Mouse (Mus musculus) neural tube, embryonic 10.5 days (tissue): ENCODE data around the gene Heatr9.

ENCODE experiments used
- DNase-seq: peaks from one replicate; pipeline ENCODE4 v3.0.0-alpha.2; 2017; ENCODE audit warnings: low spot score; ENCODE audit errors: extremely low spot score

The Heatr9 gene

DNA sequence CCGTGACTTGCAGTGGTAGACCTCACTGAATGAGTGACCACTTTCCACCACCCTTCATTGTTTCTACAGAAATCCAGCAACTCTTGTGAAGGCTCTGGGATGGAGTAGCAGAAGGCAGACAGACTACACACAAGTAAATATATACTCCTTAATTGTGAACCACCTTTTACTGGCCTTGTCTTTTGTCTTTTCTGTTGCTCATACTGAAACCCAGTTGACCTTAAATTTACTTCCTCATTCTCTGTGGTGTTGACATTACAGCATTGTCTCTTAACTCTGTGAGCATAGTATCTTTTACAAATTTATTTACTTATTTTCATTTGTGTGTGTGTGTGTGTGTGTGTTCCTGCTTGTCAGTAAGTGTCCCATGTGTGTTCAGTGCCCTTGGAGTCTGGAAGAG, 11.2 kb upstream of the Heatr9 start:
- DNase-seq, result no peak

DNA sequence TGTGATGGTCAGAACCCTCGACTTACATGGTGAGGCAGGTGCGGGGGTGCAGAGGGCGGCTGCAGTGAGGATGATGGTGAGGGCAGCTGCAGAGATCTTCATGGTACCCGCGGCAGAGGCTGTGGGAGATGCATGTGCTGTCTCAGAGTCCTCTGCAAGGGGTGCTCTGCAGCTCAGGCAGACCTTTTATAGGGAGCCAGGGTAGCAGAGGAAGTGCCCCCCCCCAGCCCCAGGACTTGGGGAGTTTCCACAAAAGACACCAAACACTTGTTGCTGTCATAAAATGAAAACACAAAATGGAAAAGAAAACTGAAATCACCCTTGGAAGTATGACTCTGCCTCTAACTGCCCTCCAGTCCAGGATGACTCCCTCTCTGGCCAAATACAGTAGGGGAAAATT, 8.4 kb upstream of the Heatr9 start, which contains the start of gene Ccl5:
TSS of gene Ccl5 (minus strand) at position 159 of the 400 bp plus-strand sequence.
- DNase-seq, result no peak

DNA sequence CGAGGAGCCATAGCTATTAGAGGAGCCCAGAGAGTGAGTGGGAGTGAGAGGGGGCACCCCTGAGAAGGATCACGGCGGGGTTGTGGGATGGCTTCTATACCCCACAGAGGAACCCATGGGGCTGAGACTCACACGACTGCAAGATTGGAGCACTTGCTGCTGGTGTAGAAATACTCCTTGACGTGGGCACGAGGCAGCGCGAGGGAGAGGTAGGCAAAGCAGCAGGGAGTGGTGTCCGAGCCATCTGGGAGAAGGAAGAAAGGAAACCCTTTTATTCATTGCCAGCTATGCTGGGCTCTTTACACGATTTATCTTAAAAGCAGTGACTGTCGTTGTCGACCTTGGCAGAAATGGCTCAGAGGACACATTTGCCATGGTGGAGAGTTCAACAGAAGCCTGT, 7.0 kb upstream of the Heatr9 start:
- DNase-seq, result no peak

DNA sequence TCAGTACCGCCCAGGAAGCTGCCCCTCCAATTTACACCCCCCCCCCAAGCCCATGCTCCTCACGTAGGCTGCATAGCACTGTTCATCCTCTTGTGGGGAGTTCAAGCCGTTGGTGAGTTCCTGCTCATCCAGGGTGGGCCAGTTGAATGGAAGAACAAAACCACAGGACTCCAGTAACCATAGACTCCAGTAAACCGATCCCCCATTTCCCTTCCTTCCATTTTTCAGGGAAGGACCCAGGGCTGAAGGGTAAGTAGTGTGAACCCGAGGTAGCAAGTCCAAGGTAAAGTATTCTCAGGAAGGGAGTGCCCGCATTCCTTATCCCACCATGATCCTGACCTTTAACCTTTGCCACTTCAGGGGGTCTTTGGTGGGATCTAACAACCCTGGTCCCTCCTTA, 3.6 kb downstream of the Heatr9 start:
- DNase-seq, result no peak

DNA sequence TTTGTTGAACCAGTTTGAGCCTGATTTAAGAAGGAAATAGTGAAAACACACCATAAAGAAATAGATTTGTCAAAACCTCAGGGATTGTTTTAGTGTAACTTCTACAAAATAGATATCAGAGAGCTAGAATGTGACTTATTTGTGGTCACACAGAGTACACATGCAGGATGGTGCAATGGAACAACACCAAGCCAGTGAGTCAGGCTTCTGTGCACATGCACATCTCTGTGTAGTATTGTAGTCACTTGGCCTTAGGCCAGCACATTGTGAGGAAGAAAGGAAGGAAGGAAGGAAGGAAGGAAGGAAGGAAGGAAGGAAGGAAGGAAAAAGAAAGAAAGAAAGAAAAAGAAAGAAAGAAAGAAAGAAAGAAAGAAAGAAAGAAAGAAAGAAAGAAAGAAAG, 4.8 kb downstream of the Heatr9 start:
- no peak for DNase-seq

DNA sequence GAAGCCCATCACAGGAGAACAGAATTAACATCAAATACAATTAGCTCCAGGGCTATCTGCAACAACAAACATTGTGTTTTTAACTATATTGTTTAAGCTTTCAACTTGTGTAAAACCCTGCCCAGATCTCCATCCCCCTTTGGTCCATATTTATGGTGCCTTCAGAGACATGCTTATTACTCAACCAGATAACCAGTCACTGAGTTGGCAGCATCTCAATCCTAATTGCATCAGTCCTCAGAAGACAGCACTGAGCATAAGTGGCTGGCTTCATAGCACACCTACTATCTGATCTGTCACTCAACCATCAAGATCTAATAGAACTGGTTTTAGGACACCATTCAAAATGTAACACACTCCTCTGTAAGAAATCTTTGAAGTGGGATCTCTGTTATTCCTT, 12.5 kb downstream of the Heatr9 start:
- no peak for DNase-seq

DNA sequence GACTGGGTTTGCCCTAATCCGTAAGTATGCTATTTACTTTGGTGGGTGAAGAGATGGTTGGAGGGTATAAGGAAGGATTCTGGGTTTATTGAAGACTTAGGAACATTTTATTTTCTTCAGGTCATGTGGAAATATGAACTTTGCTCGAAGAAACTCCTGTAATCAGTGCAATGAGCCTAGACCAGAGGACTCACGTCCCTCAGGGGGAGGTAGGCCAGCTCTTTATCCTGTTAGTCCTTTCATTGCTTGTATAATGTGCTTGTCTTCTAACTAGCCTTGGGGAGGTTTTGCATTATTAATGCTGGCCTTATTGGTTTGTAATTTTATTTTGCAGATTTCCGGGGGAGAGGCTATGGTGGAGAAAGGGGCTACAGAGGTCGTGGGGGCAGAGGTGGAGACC, 17.7 kb downstream of the Heatr9 start:
- no peak for DNase-seq

DNA sequence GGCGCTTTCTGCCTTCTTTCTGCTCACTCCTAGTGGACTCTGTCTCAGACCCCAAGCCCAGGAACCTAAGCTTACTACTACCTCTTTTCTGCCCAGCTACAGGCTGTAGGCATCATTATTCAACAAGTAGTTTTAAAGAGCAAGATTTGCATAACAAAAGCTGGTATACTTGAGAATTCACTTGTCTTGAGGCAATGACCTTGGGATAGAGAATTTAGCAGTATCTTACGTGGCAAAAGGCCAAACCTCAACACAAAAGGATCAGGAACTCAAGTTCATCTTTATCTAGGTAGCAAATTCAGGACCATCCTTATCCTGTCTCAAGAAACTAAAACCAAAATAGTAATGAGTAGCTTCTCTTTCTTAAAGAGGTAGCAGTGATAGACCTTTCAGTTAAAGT, 26.4 kb downstream of the Heatr9 start:
- no peak for DNase-seq

DNA sequence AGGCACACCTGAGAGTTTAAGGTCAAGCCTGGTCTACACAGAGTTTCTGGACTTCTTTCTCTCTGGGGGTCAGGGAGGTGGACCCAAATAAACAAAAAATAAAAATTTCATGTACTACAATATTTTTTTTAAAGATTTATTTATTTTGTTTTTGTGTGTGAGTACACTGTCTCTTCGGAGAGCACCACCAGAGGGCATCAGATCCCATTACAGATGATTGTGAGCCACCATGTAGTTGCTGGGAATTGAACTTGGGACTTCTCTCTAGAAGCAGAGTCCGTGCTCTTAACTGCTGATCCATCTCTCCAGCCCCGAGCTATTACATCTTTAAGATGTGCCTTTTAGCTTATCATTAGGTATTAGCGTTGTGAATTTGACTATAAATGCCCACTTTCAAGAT, 30.5 kb downstream of the Heatr9 start:
- no peak for DNase-seq

DNA sequence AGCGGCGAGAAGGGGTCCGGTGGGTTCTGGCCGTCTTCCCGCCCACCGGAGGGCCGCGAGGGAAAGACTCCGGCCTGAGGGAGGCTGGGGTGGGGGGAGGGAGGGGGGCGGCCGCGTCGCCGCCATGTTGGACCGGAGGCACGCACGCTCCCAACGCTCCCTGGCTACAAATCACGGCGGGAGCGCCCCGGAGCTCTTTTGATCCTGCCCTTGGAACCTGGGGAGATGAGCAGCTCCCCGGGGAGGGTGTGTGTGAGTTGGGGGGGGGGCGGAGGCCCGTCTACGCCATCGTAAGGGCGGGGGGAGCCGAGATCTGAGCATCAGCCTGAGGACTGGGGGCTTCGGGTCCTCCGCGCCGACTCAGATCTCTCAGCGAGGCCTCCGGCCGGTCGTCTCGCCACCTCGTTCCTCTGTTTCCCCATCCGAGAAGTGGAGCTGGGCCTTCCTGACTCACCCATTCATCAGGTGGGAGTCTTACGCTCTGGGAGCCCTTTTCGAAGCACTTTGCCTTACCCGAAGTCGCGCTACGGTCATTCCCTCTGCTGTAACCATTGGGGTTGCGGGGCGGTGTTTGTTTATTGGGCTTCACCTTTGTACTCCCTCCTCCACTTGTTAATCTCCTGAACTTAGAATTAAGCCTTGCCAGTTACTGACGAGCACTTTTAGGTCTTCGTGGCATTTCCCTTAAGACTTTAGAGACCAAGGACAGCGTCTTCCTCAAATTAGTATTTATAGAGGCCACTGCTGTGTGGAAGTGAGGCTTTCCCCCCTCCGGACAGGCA, 48.5 kb downstream of the Heatr9 start:
- no peak for DNase-seq

DNA sequence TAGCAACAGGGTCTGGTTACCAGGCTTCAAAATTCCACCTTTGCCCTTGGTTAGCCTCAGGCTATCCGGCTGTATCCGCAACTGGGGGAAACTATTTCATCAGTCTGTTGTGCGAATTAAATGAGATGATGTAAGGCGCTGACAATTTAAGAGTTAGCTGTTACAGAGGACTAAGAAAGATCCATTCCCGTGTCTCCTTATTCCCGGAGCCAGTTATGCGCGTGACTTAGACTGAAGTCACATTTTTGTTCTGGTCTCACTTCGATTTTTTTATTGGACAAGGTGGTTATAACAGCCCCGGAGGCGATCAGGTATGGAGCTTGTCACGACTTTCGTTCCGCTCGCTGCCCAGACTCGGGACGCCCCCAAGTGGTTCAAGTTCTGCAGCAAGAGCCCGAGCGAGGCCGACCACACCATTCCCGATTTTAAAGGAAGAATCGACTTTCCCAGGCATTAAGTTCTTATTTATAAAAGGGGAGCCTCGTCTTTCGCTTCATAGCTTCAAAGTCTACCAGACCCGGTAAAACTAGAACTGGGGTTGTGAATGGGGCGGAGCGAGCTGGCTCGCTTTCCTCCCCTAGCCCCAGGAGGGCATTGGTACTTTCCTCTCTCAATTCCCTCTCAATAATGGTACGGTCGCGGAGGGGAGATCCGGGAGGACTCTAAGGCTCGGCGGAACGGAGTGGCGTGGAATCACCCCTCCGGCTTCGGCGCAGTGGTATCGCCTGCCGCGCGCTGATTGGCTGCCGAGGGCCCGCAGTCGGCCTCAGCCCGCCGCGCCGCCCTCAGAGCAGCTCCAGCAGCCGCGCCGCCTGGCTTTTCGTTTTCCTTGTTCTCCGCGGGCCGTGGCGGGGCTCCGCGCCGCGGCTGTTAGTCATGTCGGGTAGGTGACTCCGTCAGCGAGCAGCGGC, 49.4 kb downstream of the Heatr9 start, which contains the start of gene Taf15:
TSS of gene Taf15 (plus strand) at position 763 of the 911 bp plus-strand sequence.
- DNase-seq, result peak; percentile 99

DNA sequence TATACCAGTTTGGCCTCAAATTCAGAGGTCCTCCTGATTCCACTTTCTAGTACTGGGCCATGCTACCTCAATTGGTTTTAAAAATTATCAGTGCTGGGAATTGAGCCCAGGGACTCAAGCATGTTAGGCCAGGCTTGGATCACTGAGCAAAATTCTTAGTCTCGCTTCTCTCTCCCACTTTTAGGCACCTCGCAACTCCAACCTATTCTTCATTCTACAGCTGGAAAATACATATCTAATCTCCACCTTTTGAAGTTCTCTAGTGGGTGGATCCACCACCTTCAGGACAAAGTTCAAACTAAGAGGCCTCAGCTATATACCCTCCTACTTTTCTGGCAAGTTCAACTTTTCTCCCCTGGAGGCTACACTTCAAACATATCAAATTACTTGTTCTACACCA, 50.2 kb downstream of the Heatr9 start:
- peak; percentile 12 for DNase-seq

DNA sequence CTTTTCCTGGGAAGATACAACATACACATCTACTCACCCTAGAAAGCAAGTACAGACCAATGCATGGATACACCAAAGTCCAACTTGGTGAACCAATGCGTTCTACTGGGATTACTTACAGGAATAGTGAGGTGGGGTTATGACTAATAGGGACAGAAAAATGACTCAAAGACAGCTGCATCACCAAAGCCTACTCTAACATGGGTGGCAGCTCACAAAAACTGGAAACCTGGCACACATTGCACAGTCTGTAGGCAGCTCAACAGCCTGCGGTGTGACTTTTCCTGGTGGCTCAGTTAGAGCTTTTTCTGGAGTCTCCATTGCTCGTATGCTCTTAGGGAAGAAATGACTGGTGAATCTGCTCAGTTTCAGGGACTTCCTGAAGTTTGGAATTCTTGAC, 53.2 kb downstream of the Heatr9 start:
- DNase-seq, result no peak

DNA sequence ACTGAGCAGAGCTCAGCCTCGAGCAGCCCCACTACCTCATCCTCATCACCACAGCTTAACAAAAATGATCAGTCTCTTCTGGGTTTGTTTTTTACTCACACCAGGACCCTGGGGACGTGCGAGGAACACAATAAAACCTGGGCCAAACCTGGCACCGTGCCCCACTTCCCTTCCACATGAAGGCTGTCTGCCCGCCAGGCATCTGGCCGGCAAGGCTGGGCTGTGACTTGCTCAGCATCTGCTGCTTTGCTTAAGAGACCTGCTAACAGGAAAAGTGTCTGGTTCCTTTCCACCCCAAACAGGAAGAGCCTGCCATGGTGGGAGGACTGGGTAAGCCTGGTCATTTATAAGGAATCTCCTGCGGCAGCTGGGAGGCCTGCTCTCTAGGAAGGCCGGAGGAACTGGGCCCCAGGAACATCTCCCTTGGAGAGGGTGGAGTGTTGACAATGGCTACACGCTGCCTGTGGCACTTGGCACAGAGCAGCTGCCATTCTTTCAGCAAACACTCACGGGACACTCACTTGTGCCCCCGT, 54.8 kb downstream of the Heatr9 start:
- no peak for DNase-seq

DNA sequence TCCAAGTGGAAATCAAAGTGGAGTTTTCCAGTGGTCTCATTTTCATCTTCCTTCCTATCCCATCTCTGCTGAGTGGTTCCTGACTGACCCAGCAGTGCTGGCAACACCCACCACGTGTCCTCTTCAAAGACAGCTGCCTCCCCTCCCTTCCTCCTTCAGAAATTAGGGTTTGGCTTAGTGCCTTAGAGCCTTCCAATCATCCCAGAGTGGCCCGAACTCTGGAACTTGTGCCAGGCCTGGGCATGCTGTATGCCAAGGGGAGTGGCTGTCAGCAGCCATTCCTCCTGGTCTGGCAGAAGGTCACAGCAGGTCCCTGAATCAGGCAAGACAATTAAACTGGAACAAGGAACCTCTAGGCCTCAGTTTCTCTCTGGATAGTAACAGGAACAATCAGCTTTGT, 56.0 kb downstream of the Heatr9 start:
- peak; percentile 11 for DNase-seq

DNA sequence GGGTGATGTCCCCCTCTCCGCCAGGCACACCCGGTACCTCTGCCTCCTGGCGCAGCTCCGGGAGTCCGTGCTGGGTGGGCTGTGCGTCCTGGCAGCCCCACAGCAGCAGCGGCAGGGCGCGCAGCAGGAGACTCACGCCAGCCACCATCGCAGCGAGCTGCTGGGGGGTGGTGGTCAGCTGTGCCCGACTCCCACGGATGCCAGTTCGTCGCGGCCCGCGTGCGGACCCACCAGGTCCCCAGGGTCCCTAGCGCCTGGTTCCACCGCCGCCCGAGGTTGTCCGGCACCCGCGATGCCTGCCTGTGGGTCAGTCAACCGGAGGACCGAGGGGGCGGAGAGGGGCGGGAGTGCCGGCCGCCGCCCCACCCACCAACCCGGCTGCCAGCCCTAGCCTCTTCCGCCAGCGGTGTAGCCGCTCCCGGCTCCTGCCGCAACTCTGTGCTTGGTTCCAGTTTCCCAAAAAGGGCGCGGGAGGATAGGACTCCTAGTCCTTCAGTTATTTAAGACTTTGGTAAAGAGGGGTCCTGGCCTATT, 59.2 kb downstream of the Heatr9 start, which contains the start of gene Mmp28:
TSS of gene Mmp28 (minus strand) at position 361 of the 534 bp plus-strand sequence.
- peak; percentile 67 for DNase-seq
